Mouse (Mus musculus) lung, postnatal 36 days (tissue): ENCODE measurements around the gene Trim62.

ENCODE experiments used
- DNase-seq: peaks from one replicate; pipeline ENCODE4 v3.0.0; 2022; ENCODE audit warnings: mixed read lengths

Trim62 gene

GRCm38 (mm10) chr4:128910276-128911063 is 27.1 kb downstream of the Trim62 start:
- no peak for DNase-seq

- no peak for DNase-seq
Observed at GRCm38 (mm10) chr4:128912085-128912484, 28.7 kb downstream of the Trim62 start.

GRCm38 (mm10) chr4:128913794-128914193 is 30.4 kb downstream of the Trim62 start:
- DNase-seq, result no peak

GRCm38 (mm10) chr4:128917119-128917518 is 33.7 kb downstream of the Trim62 start:
- peak; percentile 41 for DNase-seq

GRCm38 (mm10) chr4:128917756-128918155 is 34.4 kb downstream of the Trim62 start:
- DNase-seq, result peak; percentile 31

DNA sequence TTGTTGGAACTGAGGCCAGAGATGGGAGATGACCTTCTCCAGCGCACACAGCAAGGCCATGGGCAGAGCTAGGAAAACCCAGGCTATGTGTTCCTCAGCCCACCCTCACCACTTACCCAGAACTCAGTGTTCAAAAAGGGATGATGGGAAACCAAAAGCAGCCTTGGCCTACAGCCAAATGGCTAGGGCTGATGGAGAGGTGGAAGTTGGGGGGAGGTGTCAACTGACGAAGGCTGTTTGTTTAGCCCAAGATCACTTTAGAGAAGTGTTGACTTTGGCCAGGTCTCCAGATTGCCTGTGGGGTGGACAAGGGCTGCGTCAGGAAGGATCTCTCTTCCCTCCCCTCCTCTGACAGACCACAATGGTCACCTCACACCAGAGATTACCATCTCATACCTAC is 34.8 kb downstream of the Trim62 start:
- peak; percentile 90 for DNase-seq

DNA sequence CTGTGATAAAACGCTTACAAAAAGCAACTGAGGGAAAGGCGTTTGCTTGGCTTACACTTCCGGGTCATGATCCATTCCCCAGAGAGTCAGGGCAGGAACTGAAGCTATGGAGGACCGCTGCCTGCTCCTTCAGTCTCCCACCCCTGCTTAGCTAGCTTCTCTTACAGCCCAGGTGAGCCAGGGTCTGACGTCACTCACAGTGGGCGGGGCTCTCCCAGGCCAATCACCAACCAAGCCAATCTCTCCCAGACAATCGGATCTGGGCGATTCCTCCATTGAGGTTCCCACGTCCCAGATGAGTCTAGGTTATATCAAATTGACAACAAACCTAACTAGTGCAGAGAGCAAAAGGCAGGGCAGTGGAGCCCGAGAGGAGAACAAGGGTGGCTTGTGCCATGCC is 35.7 kb downstream of the Trim62 start:
- peak; percentile 52 for DNase-seq

DNA sequence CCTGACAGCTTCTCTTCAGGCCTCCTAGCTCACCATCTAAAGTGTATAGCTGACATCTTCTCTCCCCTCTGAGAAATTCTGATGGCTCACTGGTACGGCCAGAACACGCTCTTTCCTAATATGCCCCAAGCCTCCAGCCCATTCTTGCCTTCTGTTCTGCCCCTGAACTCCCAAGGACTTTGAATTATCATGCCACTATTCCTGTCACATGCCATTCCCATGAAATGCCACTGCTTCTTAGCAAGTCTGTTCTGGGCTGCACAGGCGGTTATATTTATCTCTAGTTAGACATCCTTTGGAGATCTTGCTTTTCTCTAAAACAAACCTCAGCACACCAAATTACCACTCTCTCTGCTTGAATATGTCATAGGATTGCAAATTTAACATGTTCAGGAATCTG is 40.2 kb downstream of the Trim62 start:
- DNase-seq, result no peak

- DNase-seq, result peak; percentile 88
Observed at GRCm38 (mm10) chr4:128924841-128925606, 41.6 kb downstream of the Trim62 start.

DNA sequence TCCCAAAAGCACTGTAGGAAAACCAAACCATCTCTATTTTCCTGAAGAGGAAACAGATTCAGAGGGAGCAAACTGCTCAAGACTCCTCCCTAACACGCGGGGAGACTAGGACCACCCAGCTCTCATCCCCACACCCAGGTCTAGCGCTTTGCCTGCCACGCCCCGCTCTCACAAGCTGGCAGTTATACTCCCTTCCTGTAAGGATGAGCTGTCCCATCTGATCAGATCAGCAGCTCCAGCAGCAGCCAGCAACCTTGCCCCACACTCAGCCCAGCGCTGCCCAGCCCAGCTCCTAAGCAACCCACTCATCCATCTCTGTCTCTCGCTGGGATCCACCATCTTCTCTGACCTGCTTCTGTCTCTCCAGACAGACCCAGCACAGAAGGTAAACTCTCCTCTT is 49.4 kb downstream of the Trim62 start:
- no peak for DNase-seq

DNA sequence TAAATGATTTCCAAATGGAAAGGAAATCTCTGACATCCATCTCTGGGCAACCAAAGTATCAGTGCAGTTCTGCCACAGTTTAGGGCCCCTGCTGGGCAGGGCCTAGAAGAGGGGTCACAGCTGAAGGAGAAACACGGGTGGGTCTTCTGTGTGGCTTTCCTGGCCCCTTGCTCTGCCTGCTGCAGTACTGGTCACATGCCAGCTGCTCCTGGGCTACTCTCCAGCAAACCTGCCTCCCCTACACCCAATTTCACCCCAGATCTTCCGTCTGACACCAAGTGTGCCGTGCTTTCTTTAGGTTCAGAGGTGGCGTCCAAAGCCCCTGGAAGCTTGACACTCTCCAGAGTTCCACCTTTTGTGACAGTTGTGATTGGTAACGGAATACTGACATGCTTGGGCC is 52.2 kb downstream of the Trim62 start:
- DNase-seq, result no peak

DNA sequence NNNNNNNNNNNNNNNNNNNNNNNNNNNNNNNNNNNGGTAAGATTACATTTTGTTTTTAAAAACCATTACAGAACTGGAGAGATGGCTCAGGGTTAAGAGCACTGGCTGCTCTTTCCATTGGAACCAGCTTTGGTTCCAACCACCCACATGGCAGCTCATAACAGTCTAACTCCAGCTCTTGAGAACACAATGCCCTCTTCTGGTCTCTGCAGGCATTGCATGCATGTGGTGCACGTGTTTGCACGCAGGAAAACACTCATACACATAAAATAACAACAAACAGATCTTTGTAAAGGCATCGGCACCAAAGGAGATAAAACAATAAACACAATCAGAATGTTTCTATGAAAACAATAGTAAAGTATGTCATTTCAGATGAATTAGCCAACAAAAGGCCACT is 59.0 kb downstream of the Trim62 start:
- DNase-seq, result no peak

GRCm38 (mm10) chr4:128946736-128947135 is 63.4 kb downstream of the Trim62 start:
- DNase-seq, result no peak

- peak; percentile 9 for DNase-seq
Observed at GRCm38 (mm10) chr4:128947326-128947933, 64.0 kb downstream of the Trim62 start.

GRCm38 (mm10) chr4:128948137-128948674 is 64.8 kb downstream of the Trim62 start:
- DNase-seq, result peak; percentile 77

GRCm38 (mm10) chr4:128949470-128950005 is 66.2 kb downstream of the Trim62 start:
- DNase-seq, result peak; percentile 50

- DNase-seq, result peak; percentile 61
Observed at GRCm38 (mm10) chr4:128950461-128950860, 67.1 kb downstream of the Trim62 start.

GRCm38 (mm10) chr4:128953851-128954250 is 70.5 kb downstream of the Trim62 start:
- no peak for DNase-seq

DNA sequence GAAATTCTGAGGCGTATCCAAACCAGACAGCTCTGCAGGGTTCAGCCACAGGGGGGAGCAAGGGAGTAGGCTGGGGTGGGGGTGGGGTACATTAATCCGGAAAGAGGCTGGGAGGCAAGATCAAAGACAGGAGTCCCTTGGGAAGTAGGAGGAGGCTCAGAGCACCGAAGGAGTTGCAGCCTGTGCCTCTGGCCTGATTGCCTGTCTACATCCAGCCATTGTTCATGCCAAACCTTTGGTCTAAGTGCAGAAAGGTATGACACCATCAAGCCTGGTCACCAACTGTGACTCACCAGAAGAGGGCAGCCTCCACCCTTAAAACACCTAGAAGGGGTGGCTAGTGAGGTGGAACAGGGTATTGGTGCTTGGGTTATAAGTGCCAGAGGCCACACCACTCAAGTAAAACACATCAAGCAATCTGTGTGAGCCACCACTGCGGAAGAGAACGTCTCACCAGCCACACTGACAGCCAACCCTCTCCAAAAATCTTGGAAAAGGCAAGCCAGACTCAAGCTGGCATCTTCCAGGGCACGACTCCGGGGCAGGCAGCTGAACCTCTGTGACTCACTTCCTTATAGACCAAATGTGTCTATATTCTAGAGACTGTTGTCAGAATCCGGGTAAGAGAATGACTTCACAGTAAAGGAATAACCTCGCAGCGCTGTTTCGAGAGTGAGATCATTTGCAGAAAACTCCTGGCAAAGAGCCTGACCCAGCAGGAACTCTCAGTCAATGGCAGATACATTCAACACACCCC is 74.0 kb downstream of the Trim62 start:
- peak; percentile 70 for DNase-seq

- DNase-seq, result no peak
Observed at GRCm38 (mm10) chr4:128958156-128958555, 74.8 kb downstream of the Trim62 start.

DNA sequence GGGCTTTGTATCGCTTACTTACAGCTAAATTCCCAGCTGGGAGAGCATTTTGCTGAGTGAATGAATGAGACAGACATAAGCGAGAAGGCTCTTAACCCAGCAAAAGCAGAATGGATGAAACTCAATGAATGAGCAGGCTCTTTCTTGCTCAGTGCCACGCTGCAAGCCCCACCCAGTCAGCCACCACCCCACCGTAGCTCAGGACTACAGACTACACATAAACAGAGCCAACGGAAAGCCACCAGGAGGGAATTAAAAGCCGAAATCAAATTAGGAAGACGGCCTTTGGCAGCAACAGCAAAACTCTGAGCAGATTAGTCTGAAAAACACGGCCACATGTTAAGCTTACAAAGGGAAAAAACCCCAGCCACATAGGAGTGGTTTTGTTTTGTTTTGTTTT is 75.5 kb downstream of the Trim62 start:
- no peak for DNase-seq

- no peak for DNase-seq
Observed at GRCm38 (mm10) chr4:128959676-128960075, 76.3 kb downstream of the Trim62 start.
